Mouse (Mus musculus): ENCODE measurements around the gene Arpc3.
"Not testable (repeated sequence)": the region's sequence is repeated elsewhere in the genome, so short reads cannot be mapped to it uniquely, and the experiment has no call there.

The Arpc3 gene

DNA sequence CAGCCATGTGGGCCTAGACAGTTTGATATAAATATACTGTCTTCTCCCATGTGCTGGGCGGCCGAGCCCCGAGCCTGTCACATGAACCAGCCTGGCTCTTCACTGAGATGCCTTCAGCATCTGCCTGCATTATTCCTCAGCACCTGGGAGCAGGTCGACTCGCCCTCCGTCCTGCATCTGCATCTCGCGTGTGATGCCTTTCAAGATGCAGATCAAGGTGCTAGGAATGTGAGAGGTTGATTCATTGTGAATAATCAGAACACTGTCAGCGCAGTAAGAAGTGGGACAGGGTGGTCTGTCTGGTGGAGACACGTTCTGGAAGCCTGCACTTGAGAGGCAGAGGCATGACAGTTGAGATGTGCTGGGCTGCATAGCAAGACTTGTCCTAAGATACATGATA is 52.8 kb downstream of the Arpc3 start:
- DNase-seq = no peak

DNA sequence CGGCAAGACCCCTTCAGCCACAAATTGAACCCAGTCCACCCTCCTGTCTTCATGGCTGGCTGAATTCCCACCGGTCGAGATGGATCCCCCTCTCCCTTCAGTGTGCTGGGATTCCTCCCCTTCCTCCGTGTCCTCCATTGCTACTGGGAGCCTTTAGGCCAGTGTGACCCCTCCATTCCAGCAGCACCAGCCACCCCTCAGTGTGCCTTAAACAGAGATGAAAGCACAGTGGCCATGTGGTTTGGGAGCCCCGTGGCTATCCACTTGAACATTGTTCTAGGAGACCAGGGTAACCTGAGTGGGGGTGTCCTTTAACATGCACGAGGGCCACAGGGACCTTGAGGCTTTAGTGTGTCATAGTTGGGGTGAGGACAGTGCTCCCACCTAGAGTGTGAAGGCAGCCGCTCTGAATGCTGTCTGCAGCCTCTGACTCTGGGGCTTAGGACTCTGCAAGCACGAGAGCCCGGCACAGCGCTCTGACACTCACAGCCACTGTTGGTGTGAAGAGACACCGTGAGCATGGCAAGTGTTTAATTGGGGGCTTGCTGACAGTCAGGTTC is 53.5 kb downstream of the Arpc3 start:
- no peak for DNase-seq

DNA sequence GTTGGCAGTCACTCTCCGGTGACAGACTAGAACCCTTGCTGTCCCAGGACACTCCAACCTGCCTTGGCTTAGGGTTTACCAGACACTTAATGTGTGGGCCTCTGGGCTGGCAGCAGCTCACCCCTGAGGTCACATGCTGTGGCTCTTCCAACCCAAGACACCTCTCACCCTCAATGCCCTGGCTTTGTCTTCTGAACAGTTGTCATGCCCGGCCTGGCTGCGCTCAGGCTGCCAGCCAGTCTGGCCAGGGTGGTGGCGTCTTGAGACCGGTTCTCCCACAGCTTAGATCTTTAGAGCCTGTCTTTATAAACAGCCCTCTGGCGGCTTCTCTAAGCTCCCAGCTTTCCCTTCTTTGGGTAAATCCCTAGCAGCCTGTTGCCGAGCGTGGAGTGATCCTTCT is 56.2 kb downstream of the Arpc3 start:
- DNase-seq = no peak

DNA sequence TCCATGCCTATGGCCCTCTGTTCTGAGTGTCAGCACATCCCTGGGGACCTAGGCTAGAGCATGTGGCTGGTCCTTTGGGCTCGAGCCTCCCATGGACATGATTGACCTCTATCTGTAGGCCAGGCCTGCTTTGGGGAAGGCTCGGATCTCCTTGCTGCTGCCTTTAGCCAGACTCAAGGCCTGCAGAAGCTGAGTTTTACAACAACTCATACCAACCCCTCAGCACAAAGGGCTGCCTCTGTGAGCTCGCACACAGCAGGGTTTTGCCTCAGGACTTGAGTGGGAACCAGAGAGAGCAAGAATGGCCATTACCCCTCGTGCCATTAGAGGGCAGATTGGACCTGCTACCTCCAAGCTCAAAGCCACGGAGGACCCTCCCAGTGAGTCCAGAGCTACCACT is 57.2 kb downstream of the Arpc3 start:
- no peak for DNase-seq

DNA sequence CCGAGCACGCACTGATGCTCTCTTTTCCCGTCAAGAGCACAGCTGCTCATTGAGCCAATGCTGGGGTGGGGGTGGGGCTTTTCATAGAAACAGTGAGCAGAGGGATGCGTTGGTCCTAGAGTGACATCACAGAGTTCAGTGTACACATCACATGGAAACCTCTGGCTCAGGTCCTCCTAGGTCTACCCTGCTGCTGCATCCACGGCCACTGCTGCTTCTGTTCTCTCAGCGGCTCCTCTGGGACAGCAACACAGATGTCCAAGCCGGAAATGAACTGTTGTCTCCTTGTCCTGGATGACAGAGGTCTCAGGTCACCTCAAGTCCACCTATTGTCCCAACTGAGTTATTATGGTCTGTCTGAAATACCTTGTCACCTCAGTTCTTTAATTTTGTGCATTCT is 58.3 kb downstream of the Arpc3 start:
- DNase-seq = peak; percentile 21

DNA sequence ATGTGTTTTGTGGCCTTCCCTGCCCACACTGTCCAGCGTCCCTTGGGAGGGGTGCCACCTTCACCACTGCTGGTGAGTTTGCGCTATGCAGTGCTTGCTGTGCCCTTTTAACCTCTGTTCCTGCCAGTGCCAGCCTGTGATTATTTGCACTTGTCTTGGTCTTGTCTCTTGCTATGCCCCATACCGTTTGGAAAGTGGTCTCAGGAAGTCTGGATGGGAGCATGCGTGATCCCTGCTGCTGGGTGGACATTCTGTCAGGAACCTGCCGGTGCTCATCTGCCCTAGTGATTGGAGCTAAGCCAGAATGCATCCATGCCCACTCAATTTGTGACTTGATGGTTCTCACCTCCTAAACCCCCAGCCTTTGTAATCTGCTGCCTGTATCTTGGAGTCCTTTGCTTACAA is 59.2 kb downstream of the Arpc3 start:
- DNase-seq = no peak

DNA sequence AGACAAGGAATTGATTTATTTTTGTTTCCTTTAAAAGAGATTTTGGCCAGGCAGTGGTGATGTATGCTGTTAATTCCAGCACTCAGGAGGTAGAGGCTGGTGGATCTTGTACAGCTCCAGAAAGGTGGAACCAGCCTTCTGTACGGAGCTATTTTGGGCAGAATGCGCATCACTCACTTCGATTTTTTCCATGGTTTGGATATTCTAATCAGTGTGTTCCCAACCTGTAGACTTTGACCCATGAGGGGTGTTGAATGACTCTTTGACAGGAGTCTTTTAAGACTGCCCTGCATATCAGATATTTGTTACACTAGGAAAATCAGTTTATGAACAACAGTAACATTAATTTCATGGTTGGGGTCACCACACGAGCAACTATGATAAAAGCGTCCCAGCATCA is 59.6 kb downstream of the Arpc3 start:
- no peak for DNase-seq

DNA sequence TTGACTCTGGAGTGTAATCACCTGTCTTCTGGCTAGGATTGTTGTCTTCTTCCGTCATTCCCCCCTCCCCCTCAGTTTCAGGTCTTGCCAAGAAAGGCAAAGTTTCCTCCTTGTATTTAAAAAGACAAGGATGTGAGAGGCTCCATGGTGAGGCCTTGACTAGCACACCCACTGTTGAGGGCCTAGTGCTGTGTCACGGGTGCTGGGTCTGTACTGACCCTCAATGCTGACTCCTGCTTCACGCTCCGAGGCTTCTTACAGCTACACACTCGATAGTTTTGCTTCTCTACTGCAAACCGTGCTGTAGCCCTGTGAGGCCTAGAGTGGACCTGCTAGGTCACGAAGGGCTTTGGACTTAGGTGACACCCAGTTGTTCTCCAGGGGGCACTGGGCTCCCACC is 60.5 kb downstream of the Arpc3 start:
- DNase-seq = no peak

DNA sequence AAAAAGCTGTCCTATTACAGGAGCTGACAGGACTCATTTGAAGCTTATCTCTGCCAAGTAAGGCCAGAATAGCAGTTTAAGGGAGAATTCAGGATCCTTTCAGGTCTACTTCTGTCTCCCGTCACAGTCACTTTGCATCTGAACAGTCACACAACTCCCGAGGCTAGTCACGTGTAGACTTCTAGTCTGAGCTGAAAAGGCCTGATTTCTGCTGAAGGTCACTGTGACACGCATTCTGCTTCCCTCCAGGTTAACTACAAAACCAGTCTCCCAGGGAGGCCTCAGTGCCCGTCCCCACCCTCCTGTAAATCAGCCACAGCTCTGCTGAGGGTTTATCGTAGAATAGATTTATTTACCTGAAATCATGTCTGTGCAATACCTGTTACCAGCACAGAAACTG is 61.5 kb downstream of the Arpc3 start:
- no peak for DNase-seq

DNA sequence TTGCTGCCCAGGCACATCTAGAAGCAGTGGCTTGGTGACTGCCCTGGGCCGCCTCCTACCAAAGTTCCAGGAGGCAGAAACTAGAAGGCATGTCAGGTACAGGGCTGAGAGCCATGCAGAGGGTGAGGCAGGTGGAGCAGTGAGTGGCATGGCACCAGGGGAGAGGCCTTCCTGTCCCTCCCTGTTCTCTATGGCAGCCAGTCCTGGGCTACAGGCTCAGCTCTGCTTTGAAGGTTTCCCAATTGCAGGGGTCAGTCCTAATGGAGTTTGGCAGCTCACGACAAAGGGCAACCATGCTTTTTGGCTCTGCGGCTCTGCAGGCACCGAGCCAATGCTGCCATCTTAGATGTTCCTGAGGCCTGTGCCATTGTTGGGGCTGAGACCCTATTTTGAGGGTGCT is 62.8 kb downstream of the Arpc3 start:
- no peak for DNase-seq

DNA sequence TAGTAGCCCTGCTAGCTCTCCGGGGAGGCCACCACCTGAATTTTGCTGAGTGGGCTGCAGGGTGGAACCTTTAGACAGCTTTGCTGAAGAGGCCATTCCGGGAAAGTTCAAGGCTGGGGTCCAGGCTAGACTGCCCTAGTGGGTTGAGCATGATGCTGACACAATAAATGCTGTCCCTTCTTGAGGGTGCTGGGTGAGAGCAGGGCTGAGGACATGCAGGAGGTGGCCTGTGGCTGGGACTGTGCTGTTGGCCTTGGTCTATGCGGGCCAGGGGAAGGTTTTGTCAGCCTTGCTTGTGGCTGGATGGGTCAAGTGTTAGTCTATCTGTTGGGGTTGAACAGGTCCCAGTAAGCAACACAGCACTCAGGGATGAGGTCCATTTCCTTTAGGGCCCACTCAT is 63.2 kb downstream of the Arpc3 start:
- DNase-seq = no peak

DNA sequence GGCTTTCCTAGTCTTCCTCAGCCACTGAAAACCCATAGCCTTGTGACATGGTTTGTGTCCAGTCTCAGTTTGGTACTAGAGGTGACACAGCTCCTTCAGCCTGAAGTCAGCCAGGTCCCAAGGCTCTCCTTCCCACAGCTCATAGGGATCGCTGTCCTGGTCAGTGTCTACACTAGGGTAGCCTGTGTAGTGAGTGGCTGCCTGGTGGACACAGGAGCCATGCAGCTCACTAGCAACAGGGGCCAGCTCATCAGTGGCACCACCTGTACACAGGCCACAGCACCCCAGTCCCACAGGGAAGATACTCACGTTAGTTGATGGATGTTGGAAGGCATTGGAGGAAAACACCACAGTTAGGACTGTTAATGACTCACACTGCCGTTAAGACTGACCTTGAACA is 63.9 kb downstream of the Arpc3 start:
- no peak for DNase-seq

DNA sequence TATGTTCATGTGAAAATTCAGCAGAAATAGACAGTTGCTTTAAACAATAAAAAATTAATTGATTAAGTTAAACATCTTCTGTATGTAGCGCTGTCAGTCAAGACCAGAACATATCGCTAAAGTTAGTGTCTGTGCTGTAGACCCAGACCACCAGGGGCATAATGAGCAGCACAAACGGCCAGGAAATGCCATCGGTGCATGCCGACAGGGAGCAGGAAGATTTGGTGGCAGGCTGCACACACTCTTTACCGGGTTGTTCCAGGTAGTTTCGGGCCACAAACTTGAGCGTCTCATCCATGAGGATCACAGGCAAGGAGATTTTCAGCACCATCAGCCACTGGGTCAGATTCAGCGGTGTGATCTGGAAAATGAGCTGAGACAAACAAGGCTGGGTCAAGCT is 65.4 kb downstream of the Arpc3 start:
- DNase-seq = not testable (repeated sequence)

DNA sequence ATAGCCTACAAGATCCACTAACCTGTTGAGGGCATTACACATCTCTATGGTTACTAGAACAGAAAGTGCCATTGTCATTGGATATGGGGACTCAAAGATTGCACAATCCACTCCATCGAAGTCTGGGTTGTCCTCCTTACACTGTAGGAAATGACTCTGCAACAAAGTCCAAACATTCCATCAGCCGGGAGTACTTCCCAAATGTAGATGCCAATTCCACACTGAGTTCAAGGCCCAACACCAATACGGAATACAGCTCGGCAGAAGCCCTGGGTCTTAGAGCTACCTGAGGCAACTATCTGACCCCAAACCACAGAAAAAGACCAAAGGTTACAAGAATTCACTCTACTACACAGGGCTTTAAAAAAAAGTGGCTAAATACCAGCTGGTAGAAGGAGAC is 66.4 kb downstream of the Arpc3 start:
- DNase-seq = no peak

DNA sequence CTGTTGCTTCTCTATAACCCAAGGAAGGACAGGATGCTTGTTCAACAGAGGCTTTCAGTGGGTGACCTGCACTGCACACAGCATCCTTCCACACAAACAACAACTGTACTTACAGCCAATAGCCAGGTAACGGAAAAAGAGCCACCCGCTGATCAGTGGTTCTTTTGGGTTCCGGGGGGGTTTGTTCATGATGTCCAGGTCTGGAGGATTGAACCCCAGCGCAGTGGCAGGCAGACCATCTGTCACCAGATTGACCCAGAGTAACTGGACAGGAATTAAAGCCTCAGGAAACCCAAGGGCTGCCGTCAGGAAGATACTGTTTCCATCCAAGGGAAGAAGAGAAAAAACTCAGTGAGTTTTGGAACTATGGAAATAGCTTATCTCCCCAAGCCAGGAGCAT is 67.7 kb downstream of the Arpc3 start:
- no peak for DNase-seq

DNA sequence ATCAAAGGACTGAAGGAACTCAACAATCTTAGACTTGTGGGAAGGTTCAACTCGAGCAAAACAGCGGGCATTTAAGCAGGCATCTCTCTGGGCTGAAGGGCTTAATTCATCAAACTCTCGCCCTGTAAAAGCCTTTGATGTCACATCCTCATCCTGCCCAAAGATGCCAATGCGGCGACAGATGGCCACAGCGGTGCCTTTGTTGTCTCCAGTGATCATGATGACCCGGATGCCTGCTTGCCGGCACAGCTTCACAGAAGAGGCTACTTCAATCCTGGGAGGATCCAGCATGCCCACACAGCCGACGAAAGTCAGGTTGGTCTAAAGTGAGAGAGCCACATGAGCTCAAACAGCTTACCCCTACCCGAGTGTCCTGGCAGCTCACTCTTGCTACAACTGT is 69.0 kb downstream of the Arpc3 start:
- DNase-seq = no peak

DNA sequence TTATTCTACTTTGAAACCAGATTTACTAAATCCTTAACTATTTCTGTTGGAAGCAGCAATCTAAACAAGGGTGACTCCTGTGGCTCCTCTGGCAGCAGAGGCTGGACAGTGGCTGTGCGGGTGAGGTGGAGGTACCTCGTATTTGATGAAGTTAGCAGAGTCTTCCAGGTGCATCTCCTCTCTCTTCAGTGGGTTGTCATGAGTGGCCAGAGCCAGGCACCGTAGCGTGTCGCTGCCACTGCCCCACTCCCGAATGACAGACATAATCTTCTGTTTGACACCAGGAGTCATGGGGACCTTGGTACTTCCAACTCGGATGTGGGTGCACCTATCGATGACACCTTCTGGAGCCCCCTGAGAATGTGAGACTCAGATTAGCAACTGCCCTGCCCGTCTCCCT is 69.8 kb downstream of the Arpc3 start:
- DNase-seq = no peak

All from embryo, embryonic 11 days (tissue).